Mouse (Mus musculus): ENCODE results near the gene Gm8909. TPM values are rescaled to one million over a fixed set of nuclear protein-coding genes. Genes with fewer than 3 reads are reported as not detected.
"Not testable (repeated sequence)": the region's sequence is repeated elsewhere in the genome, so short reads cannot be mapped to it uniquely, and the experiment has no call there.

The Gm8909 gene
- polyA plus RNA-seq, 1 experiment from 2014 or later: 0.45 TPM

DNA sequence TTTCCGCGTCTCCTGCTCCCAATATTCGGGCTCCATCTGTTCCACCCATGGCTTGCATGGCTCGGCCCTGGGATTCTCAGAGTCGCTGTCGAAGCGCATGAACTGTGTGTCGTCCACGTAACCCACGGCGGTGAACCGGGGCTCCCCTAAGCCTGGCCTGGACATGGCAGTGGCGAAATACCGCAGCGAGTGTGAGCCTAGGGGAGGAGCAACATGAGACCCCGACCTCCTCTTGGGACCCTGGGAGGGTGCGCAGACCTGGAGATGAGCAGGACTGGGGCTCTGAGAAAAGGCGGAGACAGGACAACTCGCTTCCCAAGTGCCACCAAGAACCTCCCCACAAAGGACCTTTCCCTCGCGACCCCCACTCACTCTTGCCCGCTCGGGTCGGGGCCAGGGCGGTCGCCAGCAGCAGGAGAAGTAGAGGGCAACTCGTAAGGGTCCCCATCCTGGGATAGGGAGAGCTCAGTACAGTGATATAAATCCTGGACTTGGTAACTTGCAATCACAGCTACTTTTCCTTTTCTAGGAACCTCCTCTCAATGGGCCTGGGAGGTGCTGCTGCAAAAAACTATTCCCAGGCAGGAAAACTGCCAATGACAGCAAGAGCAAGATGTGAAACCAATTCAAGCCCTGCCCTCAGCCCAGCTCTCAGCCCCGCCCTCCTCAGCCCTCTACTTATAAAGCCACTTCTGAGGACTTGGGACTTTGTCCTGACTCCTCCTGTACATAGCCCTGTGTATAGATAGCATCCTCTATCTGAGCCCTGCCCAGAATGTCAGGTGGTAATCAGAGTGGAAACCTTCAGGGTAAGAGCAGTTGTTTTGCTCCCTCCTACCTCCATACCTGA lies 39.1 kb downstream of the Gm8909 start, which contains the start of gene Gm7030:
Gm7030 (minus strand) TSS at position 458 of the 850 bp plus-strand sequence.
- H3K4me2 ChIP-seq (ENCODE audit: low read depth, low read length); H3K27me3 ChIP-seq (ENCODE audit: control insufficient read depth, insufficient read depth, low read length); H3K9ac ChIP-seq (ENCODE audit: low read length); H3K36me3 ChIP-seq (ENCODE audit: control insufficient read depth, insufficient read depth, low read length); H3K27ac ChIP-seq (ENCODE audit: low read length); H3K4me3 ChIP-seq (replicated peaks; ENCODE audit: low read length); H3K4me1 ChIP-seq (ENCODE audit: control insufficient read depth, insufficient read depth, low read length); H3K9me3 ChIP-seq (replicated peaks; ENCODE audit: control insufficient read depth, low read length): not testable (repeated sequence)
- 12% methylated on average over 24 of the region's 28 CpGs for WGBS
- ATAC-seq (ENCODE audit: insufficient read depth, low FRiP score): peak; percentile 82; the same call in 1 of the 2 replicates

DNA sequence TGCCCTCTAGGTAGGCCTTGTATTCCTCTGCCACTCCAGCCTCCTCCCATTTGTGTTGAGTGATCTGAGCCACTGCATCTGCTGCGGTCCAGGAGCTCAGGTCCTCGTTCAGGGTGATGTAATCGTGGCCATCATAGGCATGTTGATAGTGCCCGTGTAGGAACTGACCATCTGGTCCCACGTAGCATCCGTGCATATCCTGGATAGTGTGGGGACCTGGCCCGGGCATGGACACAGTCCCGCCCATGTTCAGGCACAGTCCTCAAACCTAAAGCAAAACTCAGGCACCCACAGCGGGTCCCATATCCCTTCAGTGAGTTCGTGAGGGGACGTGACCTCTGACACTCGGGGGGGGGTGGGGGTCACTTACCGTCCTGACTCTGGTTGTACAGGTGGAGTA lies 39.8 kb downstream of the Gm8909 start:
- not testable (repeated sequence) for H3K9me3 ChIP-seq (replicated peaks; ENCODE audit: control insufficient read depth, low read length); H3K4me2 ChIP-seq (ENCODE audit: low read depth, low read length); ATAC-seq (ENCODE audit: insufficient read depth, low FRiP score); H3K27me3 ChIP-seq (ENCODE audit: control insufficient read depth, insufficient read depth, low read length); H3K9ac ChIP-seq (ENCODE audit: low read length); H3K27ac ChIP-seq (ENCODE audit: low read length); H3K4me3 ChIP-seq (replicated peaks; ENCODE audit: low read length); H3K4me1 ChIP-seq (ENCODE audit: control insufficient read depth, insufficient read depth, low read length); H3K36me3 ChIP-seq (ENCODE audit: control insufficient read depth, insufficient read depth, low read length)
- 64% methylated on average over 10 of the region's 13 CpGs for WGBS

GRCm38 (mm10) chr17:36124111-36124510 lies 44.2 kb downstream of the Gm8909 start:
- not testable (repeated sequence) for H3K9ac ChIP-seq (ENCODE audit: low read length); H3K4me3 ChIP-seq (replicated peaks; ENCODE audit: low read length); H3K9me3 ChIP-seq (replicated peaks; ENCODE audit: control insufficient read depth, low read length); H3K4me1 ChIP-seq (ENCODE audit: control insufficient read depth, insufficient read depth, low read length); H3K27me3 ChIP-seq (ENCODE audit: control insufficient read depth, insufficient read depth, low read length); H3K36me3 ChIP-seq (ENCODE audit: control insufficient read depth, insufficient read depth, low read length); H3K27ac ChIP-seq (ENCODE audit: low read length); H3K4me2 ChIP-seq (ENCODE audit: low read depth, low read length); ATAC-seq (ENCODE audit: insufficient read depth, low FRiP score)
- WGBS: 52% methylated on average over 3 of the region's 3 CpGs

DNA sequence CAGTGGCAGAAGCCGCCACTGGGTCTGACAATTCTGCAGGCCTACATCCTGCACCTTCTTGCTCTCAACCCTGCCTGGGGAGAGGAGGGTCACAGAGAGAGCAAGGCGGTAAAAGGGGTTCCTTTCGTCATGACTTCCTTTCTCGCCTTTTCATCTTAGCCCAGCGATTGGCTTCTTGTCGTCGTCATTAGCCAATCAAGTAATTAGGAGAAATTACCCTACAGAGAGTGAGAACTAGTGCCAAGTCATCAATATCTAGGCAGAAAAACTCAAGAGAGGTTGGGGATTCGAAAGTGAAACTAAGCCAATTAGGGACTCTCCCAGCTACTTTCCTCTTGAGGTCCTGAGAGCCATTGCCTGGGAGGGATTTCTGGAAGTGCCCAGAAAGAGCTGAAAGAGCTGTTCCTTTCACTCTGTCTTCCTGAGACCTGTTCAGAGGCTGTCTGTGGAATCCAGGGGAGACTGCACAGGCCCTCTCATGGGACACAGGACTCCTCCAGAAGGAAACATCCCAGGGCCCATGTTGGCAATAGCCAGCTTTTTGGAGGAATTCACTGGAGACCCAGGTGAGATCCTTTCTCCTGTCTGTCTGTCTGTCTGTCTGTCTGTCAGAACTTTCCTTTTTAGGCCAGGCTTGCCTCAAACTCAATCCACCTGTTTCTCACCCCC lies 46.9 kb downstream of the Gm8909 start, which contains the start of gene Gm19684:
Gm19684 (plus strand) TSS at position 327 of the 669 bp plus-strand sequence.
- H3K9me3 ChIP-seq (replicated peaks; ENCODE audit: control insufficient read depth, low read length); H3K36me3 ChIP-seq (ENCODE audit: control insufficient read depth, insufficient read depth, low read length); H3K27me3 ChIP-seq (ENCODE audit: control insufficient read depth, insufficient read depth, low read length); H3K4me1 ChIP-seq (ENCODE audit: control insufficient read depth, insufficient read depth, low read length); H3K27ac ChIP-seq (ENCODE audit: low read length): not testable (repeated sequence)
- peak; percentile 68; the same call in 1 of the 2 replicates for ATAC-seq (ENCODE audit: insufficient read depth, low FRiP score)
- peak within 1 kb of the TSS; percentile 20 for H3K4me3 ChIP-seq (replicated peaks; ENCODE audit: low read length)
- H3K4me2 ChIP-seq (ENCODE audit: low read depth, low read length): peak within 1 kb of the TSS; percentile 50
- H3K9ac ChIP-seq (ENCODE audit: low read length): peak within 1 kb of the TSS; percentile 16; the same call in 1 of the 2 replicates
- WGBS: 7% methylated on average over 8 of the region's 8 CpGs

DNA sequence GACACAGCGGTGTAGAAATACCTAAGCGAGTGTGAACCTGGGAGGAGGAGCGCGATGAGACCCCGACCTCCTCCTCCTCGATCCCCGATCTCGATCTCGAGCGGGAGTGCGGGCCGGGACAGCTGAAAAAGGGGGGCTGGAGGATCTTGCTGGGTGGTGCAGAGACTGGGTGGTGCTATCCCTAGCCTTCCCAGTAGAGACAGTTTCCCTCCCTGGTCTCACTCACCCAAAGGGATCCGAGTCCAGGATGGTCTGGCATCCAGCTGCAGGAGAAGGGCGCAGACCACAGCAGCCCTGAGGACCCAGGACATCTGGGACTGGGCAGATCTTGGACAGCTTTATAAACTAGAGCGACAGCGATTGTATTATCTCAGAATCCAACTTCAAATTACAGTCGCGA lies 47.5 kb downstream of the Gm8909 start:
- H3K4me2 ChIP-seq (ENCODE audit: low read depth, low read length): peak overlapping the region; percentile 50
- 22% methylated on average over 18 of the region's 18 CpGs for WGBS
- H3K27me3 ChIP-seq (ENCODE audit: control insufficient read depth, insufficient read depth, low read length); H3K9me3 ChIP-seq (replicated peaks; ENCODE audit: control insufficient read depth, low read length); H3K27ac ChIP-seq (ENCODE audit: low read length); H3K36me3 ChIP-seq (ENCODE audit: control insufficient read depth, insufficient read depth, low read length); H3K4me1 ChIP-seq (ENCODE audit: control insufficient read depth, insufficient read depth, low read length): not testable (repeated sequence)
- peak overlapping the region; percentile 20 for H3K4me3 ChIP-seq (replicated peaks; ENCODE audit: low read length)
- peak; percentile 59; the same call in 1 of the 2 replicates for ATAC-seq (ENCODE audit: insufficient read depth, low FRiP score)
- H3K9ac ChIP-seq (ENCODE audit: low read length): peak overlapping the region; percentile 16; the same call in 1 of the 2 replicates

- not testable (repeated sequence) for H3K27ac ChIP-seq (ENCODE audit: low read length); H3K4me3 ChIP-seq (replicated peaks; ENCODE audit: low read length); H3K4me2 ChIP-seq (ENCODE audit: low read depth, low read length); H3K27me3 ChIP-seq (ENCODE audit: control insufficient read depth, insufficient read depth, low read length); H3K9ac ChIP-seq (ENCODE audit: low read length); H3K9me3 ChIP-seq (replicated peaks; ENCODE audit: control insufficient read depth, low read length); ATAC-seq (ENCODE audit: insufficient read depth, low FRiP score); H3K4me1 ChIP-seq (ENCODE audit: control insufficient read depth, insufficient read depth, low read length); H3K36me3 ChIP-seq (ENCODE audit: control insufficient read depth, insufficient read depth, low read length)
- whole genome bisulfite sequencing: 21% methylated on average over 3 of the region's 3 CpGs
Measured at GRCm38 (mm10) chr17:36116545-36116944, 51.8 kb downstream of the Gm8909 start.

Other genes with a start within 250 kb of the Gm8909 start
- gene Abcf1, start 198.8 kb downstream of the Gm8909 start, polyA plus RNA-seq (2015; fragmentation: Nextera tagmentation; extraction: Ambion mirVana): 87.7 and 88.9 TPM in 2 replicates
- 42.7 and 45.0 TPM in 2 replicates for gene Gnl1, start 188.7 kb downstream of the Gm8909 start, polyA plus RNA-seq (2015; fragmentation: Nextera tagmentation; extraction: Ambion mirVana)
- 23.4 and 25.6 TPM in 2 replicates for gene Prr3, start 188.3 kb downstream of the Gm8909 start, polyA plus RNA-seq (2015; fragmentation: Nextera tagmentation; extraction: Ambion mirVana)
- 2.7 TPM in 2 replicates for gene H2-T24, start 148.0 kb downstream of the Gm8909 start, polyA plus RNA-seq (2015; fragmentation: Nextera tagmentation; extraction: Ambion mirVana)
- gene H2-T23, start 135.7 kb downstream of the Gm8909 start, polyA plus RNA-seq (2015; fragmentation: Nextera tagmentation; extraction: Ambion mirVana): 16.9 and 17.5 TPM in 2 replicates
- gene H2-T22, start 125.8 kb downstream of the Gm8909 start, polyA plus RNA-seq (2015; fragmentation: Nextera tagmentation; extraction: Ambion mirVana): 19.9 and 23.5 TPM in 2 replicates
- gene Gm6034, start 125.6 kb downstream of the Gm8909 start, polyA plus RNA-seq (2015; fragmentation: Nextera tagmentation; extraction: Ambion mirVana): 0.15 TPM in 1 of 2 replicates, not detected in the other
- 0.85 and 0.89 TPM in 2 replicates for gene Gm11127, start 110.2 kb downstream of the Gm8909 start, polyA plus RNA-seq (2015; fragmentation: Nextera tagmentation; extraction: Ambion mirVana)
- not detected in 2 replicates for gene Gm19684, start 46.9 kb downstream of the Gm8909 start, polyA plus RNA-seq (2015; fragmentation: Nextera tagmentation; extraction: Ambion mirVana)
- gene Gm7030, start 39.1 kb downstream of the Gm8909 start, polyA plus RNA-seq (2015; fragmentation: Nextera tagmentation; extraction: Ambion mirVana): 0.34 TPM in 1 of 2 replicates, not detected in the other
- 3.4 and 4.0 TPM in 2 replicates for gene H2-T3, start 21.8 kb upstream of the Gm8909 start, polyA plus RNA-seq (2015; fragmentation: Nextera tagmentation; extraction: Ambion mirVana)
- 112 and 116 TPM in 2 replicates for gene Rpp21, start 89.5 kb upstream of the Gm8909 start, polyA plus RNA-seq (2015; fragmentation: Nextera tagmentation; extraction: Ambion mirVana)
- gene Trim39, start 103.7 kb upstream of the Gm8909 start, polyA plus RNA-seq (2015; fragmentation: Nextera tagmentation; extraction: Ambion mirVana): 12.8 and 16.2 TPM in 2 replicates
- not detected in 2 replicates for gene H2-M10.2, start 118.0 kb upstream of the Gm8909 start, polyA plus RNA-seq (2015; fragmentation: Nextera tagmentation; extraction: Ambion mirVana)
- gene H2-M10.1, start 157.6 kb upstream of the Gm8909 start, polyA plus RNA-seq (2015; fragmentation: Nextera tagmentation; extraction: Ambion mirVana): not detected in 2 replicates
- gene H2-M10.3, start 199.9 kb upstream of the Gm8909 start, polyA plus RNA-seq (2015; fragmentation: Nextera tagmentation; extraction: Ambion mirVana): not detected in 2 replicates

Data from stomach, embryonic 16.5 days (tissue).